Mouse (Mus musculus) left cerebral cortex, adult 8-10 months (tissue): ENCODE data around the gene Gstt3. TPM values are rescaled to one million over a fixed set of nuclear protein-coding genes. Genes with fewer than 3 reads are reported as not detected.
A peak's percentile ranks its signal among the peaks of the same experiment; 100 is the strongest.
"Not testable (repeated sequence)": the region's sequence is repeated elsewhere in the genome, so short reads cannot be mapped to it uniquely, and the experiment has no call there.

ENCODE experiments used
- DNase-seq, 2 experiments: peaks; one replicate each; pipeline ENCODE4 v3.0.0; 2022; ENCODE audit warnings: low spot score in 2 of 2
- total RNA-seq, 4 experiments: library from RNA; stranded (reverse); gene quantifications; 2 replicates each; pipeline ENCODE4 v1.2.4; 2022

Gene Gstt3
- total RNA-seq, 4 experiments from 2014 or later: 2.6 to 5.2 (median 3.8) TPM

DNA sequence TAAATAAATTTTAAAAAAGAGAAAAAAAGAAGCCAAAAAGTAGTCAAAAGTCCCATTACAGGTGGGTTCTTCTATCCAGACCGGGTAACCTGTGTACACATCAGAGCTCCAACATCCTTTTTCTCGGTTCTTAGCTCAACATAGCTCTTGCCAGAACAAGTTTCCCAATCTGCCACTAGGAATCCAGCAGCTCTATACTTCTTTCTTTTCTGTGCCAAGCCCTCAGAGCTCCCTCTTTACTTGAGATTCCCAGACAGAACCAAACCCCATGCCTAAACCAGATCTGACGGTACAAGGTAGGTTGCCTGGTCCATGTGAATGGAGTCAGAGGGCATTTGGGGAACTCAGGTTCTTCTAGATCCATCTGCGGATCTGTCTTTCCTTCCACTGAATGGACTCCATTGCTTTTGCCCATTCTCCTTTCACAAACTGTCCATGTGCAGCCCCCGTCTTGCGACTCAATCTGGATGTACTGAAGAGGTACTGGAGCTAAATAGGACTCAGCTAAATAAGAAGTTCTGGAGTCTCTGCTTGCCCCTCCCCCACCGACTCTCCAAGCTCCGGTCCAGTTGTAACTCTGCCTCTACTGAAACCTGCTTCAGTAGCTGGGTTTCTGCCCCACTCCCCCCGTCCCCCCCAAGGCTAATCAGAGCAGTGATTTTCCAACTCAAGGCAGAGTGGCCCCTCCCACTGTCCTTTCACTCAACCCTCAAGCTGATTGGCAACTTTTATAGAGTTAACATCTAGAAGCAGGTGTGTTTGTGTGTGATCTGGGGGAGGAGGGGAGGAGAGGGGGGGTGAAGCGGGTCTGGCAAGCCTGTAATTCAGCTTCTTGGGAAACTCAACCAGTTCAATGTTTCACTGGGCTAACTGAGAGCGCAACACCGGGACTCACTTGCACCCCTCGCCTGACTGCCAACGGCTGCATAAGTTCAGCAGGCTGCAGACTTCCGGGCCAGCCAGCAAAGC lies 1.7 kb downstream of the Gstt3 start:
- DNase-seq: no peak

- DNase-seq: no peak
These were observed 3.3 kb downstream of the Gstt3 start for GRCm38 (mm10) chr10:75777885-75778284.

- DNase-seq: no peak
These were observed 4.7 kb downstream of the Gstt3 start for GRCm38 (mm10) chr10:75776562-75776961.

- no peak for DNase-seq
These were observed 6.6 kb downstream of the Gstt3 start for GRCm38 (mm10) chr10:75774587-75774986.

GRCm38 (mm10) chr10:75774102-75774501 lies 7.1 kb downstream of the Gstt3 start:
- DNase-seq: no peak

DNA sequence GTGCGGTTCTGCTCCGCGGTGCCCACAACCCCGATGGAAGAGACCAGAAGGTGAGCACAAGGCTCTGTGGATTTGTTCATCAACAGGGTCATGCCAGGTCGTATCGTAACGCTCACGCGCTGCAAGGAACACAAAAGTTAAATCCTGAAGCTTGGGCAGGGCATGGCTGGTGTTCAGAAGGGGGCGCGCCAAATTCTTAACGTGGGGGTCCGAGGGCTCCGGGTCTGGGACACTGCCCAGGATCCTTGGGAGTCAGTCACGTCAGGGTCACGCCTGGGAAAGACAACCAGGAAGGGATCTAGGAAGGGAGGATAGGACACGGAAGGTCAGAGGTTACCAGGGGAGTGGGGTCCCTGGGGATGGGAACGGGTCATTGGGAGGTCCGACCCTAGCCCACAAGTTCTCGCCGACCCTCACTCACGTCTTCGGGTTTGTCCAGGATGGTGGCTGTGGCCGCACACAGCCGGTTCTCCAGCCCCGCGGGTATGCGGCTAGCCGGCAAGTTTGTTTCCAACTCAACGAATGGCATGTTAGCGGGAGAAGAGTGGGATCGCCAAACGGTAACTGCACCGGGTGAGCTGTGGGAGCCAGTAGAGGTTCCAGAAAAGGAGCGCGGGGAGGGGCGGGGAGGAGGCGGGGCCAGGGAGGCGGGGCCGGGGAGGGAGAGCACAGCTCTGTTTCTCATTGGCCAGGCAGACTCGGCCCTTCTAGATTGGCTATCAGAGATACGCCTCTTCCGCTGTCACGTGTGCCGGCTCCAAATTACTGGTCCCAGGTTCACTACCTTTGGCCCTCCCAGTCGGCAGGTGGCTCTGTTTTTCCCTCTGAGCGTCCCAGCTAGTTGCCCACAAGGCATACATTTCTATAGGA lies 8.2 kb downstream of the Gstt3 start, which contains the start of gene Ddt:
Gene Ddt (minus strand): TSS at position 620 of the 870 bp plus-strand sequence.
- peak; percentile 60 to 89 for DNase-seq

DNA sequence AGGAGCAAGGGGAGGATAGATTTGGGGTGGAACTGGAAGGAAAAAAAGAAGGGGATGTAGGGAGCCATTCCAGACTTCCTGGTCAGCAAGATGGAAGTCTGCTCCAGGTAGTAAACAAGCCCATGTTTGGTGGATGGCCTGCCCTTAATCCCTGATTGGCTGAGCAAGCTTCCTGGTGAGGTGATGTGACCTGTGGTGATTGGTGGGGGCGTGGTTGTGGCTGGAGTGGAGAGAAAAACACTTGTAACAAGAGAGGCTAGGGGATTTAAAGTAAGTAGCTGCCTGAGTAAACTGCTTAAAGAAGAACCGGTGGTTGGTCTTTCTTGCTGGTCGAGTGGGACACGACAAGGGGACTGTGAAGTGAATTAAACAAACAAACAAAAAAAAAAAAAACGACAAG lies 13.5 kb downstream of the Gstt3 start:
- DNase-seq: not testable (repeated sequence)

GRCm38 (mm10) chr10:75766856-75767255 lies 14.4 kb downstream of the Gstt3 start:
- DNase-seq: no peak

GRCm38 (mm10) chr10:75764519-75765473 lies 16.4 kb downstream of the Gstt3 start:
- no peak for DNase-seq

- peak; percentile 96 to 97 for DNase-seq
These were observed 17.3 kb downstream of the Gstt3 start, which contains the start of gene Cabin1 for GRCm38 (mm10) chr10:75763682-75764518. Gene Cabin1, minus strand, starts transcription at chr10:75764341.

- no peak for DNase-seq
These were observed 18.8 kb downstream of the Gstt3 start for GRCm38 (mm10) chr10:75762413-75762812.

DNA sequence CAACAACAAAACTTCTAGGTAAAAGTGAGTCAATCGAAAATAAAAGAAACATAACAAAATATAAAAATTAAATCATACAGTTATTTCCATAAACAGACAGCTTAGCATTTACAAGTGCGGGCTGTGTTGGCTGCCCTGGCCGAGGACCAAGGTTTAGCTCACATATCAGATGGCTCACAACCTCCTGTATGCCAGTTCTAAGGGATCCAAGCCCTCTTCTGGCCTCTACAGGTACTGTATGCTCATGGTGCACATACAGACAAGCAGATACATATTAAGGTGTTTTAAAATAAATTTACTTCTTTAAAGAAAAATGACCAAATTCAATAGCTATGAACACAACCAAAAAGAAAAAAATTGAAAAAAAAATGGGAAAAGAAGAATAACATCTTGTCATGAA lies 20.9 kb downstream of the Gstt3 start:
- no peak for DNase-seq

GRCm38 (mm10) chr10:75756719-75757118 lies 24.5 kb downstream of the Gstt3 start:
- no peak for DNase-seq

GRCm38 (mm10) chr10:75744017-75744416 lies 37.2 kb downstream of the Gstt3 start:
- DNase-seq: peak; percentile 47 to 77

DNA sequence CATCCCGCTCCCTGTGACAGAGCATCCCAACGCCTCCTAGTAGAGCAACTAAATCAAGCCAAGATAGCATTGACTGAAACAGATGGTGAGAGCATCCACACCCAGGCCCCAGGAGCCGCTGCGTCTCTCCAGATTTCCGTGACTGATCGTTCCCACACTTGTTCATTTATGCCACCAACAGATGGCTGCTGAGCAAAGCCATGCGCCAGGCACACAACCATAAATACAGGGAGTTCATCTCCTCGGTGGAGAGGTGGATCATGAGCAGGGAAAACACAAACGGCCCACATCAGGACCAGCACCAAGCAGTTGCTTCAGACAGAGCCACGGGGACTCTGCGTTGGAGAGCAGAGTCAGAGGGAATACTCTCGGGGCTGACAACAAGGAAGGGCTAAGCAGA lies 37.8 kb downstream of the Gstt3 start:
- DNase-seq: peak; percentile 32 to 84

DNA sequence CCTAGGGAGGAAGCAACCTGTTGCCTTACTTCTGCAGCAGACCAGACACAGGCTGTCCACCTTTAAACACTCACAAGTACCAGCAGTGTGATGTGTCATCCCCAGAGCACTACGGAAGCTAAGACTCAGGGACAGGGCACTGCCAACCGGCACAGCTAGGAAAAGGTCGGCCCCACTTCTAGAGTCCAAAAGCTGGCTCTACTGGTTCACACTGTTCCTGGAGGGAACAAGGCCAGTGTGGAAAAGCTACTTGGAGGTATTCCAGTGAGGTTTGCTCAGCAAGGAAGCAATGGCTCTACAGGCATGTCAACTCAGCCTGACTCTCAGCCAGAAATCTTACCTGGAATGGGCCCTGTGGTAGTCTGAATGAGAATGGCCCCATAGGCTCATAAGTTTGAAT lies 40.3 kb downstream of the Gstt3 start:
- no peak for DNase-seq

- DNase-seq: no peak
These were observed 55.8 kb downstream of the Gstt3 start for GRCm38 (mm10) chr10:75725449-75725848.
